In the genomic region with DNA sequence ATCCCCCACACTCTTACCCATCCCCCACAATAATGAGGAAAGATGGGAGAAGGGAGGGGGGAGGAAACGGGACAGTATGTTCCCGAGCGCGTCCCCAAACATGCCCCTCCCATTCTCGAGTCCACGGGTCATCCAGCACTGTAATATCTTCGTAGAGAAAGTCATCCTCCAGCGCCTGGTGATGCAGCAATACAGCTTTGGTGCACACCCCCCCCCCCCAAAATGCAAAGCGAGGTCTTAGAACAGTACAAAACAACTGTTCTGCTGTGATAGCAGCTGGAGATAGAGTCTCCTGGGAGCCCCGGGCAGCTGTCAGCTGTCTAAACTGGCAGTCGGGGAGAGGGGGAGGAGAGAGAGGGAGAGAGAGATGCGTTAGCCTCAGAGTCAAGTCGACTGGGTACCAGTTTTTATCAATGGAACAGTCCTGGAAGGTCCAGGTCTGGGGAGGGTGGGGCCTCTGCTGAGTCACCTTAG, we compare ENCODE assay signal across 9 mouse cellular contexts. TPM values are rescaled to one million over a fixed set of nuclear protein-coding genes. Genes with fewer than 3 reads are reported as not detected.
A peak's percentile ranks its signal among the peaks of the same experiment; 100 is the strongest.
DNase-seq lines count a peak whose midpoint lies in the region; ATAC-seq and TF ChIP-seq lines count a peak whose summit lies in the region.
"Had no signal": no experiment of that assay in that cellular context is flagged by ENCODE, and none has a peak within 500 bp of the region (broad histone marks: within the 10 kb centered on the region; RNA-seq: fewer than 3 reads in every experiment).

No protein-coding gene starts in this region.

- no peak overlapping the region for H3K4me2 ChIP-seq in embryonic facial prominence, embryonic 15.5 days (replicated peaks)
- H3K4me2 ChIP-seq in kidney, postnatal 0 days (ENCODE audit: low read length), result no peak overlapping the region
- peak overlapping the region; percentile 31 for H3K4me2 ChIP-seq in neural tube, embryonic 12.5 days (replicated peaks)
- H3K4me2 ChIP-seq: embryonic facial prominence, embryonic 13.5 days had no signal

- H3K4me3 ChIP-seq in megakaryocyte, embryonic 14.5 days (replicated peaks), result peak overlapping the region; percentile 64
- no peak overlapping the region for H3K4me3 ChIP-seq in embryonic facial prominence, embryonic 15.5 days (replicated peaks)
- no peak overlapping the region for H3K4me3 ChIP-seq in kidney, postnatal 0 days (replicated peaks; ENCODE audit: low read depth, low read length)
- H3K4me3 ChIP-seq in neural tube, embryonic 12.5 days, result no peak overlapping the region
- H3K4me3 ChIP-seq: embryonic facial prominence, embryonic 13.5 days had no signal

- TF ChIP-seq CTCF in kidney, postnatal 0 days (IDR thresholded peaks at IDR 0.05; ENCODE audit: low read depth), result no peak

- peaks cover 3% of the 10 kb centered on the region for H3K36me3 ChIP-seq in megakaryocyte, embryonic 14.5 days (replicated peaks; ENCODE audit: low read length)
- no peaks in the 10 kb centered on the region for H3K36me3 ChIP-seq in embryonic facial prominence, embryonic 15.5 days
- H3K36me3 ChIP-seq in kidney, postnatal 0 days (ENCODE audit: insufficient read depth, low read length), result no peaks in the 10 kb centered on the region
- H3K36me3 ChIP-seq in neural tube, embryonic 12.5 days, result no peaks in the 10 kb centered on the region
- H3K36me3 ChIP-seq: embryonic facial prominence, embryonic 13.5 days had no signal

- peak; percentile 59 for DNase-seq in kidney, postnatal 0 days (ENCODE audit: low spot score)
- no peak for DNase-seq in layer of hippocampus, adult 8-10 months (ENCODE audit: low spot score in 2 of 2)
- no peak for DNase-seq in cerebellum, postnatal 4 days (ENCODE audit: low spot score in 2 of 2)

- no peak overlapping the region for H3K9ac ChIP-seq in embryonic facial prominence, embryonic 15.5 days
- no peak overlapping the region for H3K9ac ChIP-seq in kidney, postnatal 0 days (ENCODE audit: low read depth, low read length)
- H3K9ac ChIP-seq in neural tube, embryonic 12.5 days, result no peak overlapping the region
- H3K9ac ChIP-seq: embryonic facial prominence, embryonic 13.5 days had no signal

- H3K9me3 ChIP-seq in megakaryocyte, embryonic 14.5 days, result peaks cover 5% of the 10 kb centered on the region
- H3K9me3 ChIP-seq in embryonic facial prominence, embryonic 15.5 days (replicated peaks), result no peaks in the 10 kb centered on the region
- H3K9me3 ChIP-seq in kidney, postnatal 0 days (replicated peaks; ENCODE audit: low read length), result no peaks in the 10 kb centered on the region
- H3K9me3 ChIP-seq in neural tube, embryonic 12.5 days, result no peaks in the 10 kb centered on the region
- H3K9me3 ChIP-seq: embryonic facial prominence, embryonic 13.5 days had no signal

- ATAC-seq in megakaryocyte, adult 5-6 weeks (ENCODE audit: poor library complexity, severe bottlenecking), result no peak
- 0 out of 2 replicates have a peak, but pooled peaks have one; percentile 20 for ATAC-seq in embryonic facial prominence, embryonic 15.5 days (ENCODE audit: insufficient number of reproducible peaks, low FRiP score, low TSS enrichment, low read depth)
- ATAC-seq in kidney, postnatal 0 days (replicated peaks; ENCODE audit: low FRiP score, low read depth), result no peak
- ATAC-seq in neural tube, embryonic 12.5 days (ENCODE audit: low FRiP score, low read depth), result peak; percentile 33; the same call in 1 of the 2 replicates
- ATAC-seq in granulocyte monocyte progenitor cell, adult 5-6 weeks (replicated peaks; ENCODE audit: poor library complexity, severe bottlenecking), result no peak

- no peak overlapping the region for H3K27ac ChIP-seq in embryonic facial prominence, embryonic 15.5 days (replicated peaks)
- no peak overlapping the region for H3K27ac ChIP-seq in kidney, postnatal 0 days
- no peak overlapping the region for H3K27ac ChIP-seq in neural tube, embryonic 12.5 days
- H3K27ac ChIP-seq: embryonic facial prominence, embryonic 13.5 days had no signal

- WGBS in embryonic facial prominence, embryonic 15.5 days, result 32% methylated on average over 13 of the region's 13 CpGs
- 29% methylated on average over 13 of the region's 13 CpGs for WGBS in kidney, postnatal 0 days
- 37% methylated on average over 13 of the region's 13 CpGs for WGBS in neural tube, embryonic 12.5 days

- H3K27me3 ChIP-seq in megakaryocyte, embryonic 14.5 days (replicated peaks), result peaks cover 16% of the 10 kb centered on the region
- H3K27me3 ChIP-seq in embryonic facial prominence, embryonic 15.5 days, result no peaks in the 10 kb centered on the region
- H3K27me3 ChIP-seq in kidney, postnatal 0 days (ENCODE audit: insufficient read depth, low read length), result no peaks in the 10 kb centered on the region
- H3K27me3 ChIP-seq in neural tube, embryonic 12.5 days (replicated peaks), result no peaks in the 10 kb centered on the region; the same call in 1 of the 2 replicates
- H3K27me3 ChIP-seq: embryonic facial prominence, embryonic 13.5 days had no signal

- peaks cover 59% of the 10 kb centered on the region for H3K4me1 ChIP-seq in megakaryocyte, embryonic 14.5 days
- H3K4me1 ChIP-seq in embryonic facial prominence, embryonic 15.5 days, result peaks cover 10% of the 10 kb centered on the region; the same call in 1 of the 2 replicates
- H3K4me1 ChIP-seq in kidney, postnatal 0 days (replicated peaks; ENCODE audit: insufficient read depth, low read length), result no peaks in the 10 kb centered on the region
- H3K4me1 ChIP-seq in neural tube, embryonic 12.5 days, result no peaks in the 10 kb centered on the region
- H3K4me1 ChIP-seq: embryonic facial prominence, embryonic 13.5 days had no signal

RNA-seq across cellular contexts. Expression of a gene that starts 11.0 kb away (rescaled TPM):
- polyA plus RNA-seq in megakaryocyte, embryonic 14.5 days (2012; ENCODE audit: insufficient read depth, low replicate concordance), result not detected in 2 replicates
- total RNA-seq in megakaryocyte, adult 5-6 weeks (2015), result 6.1 and 22.8 TPM in 2 replicates
- not detected in 2 replicates for total RNA-seq in megakaryocyte, adult 5-6 weeks (2017)
- 6.1 and 10.0 TPM in 2 replicates for polyA plus RNA-seq in embryonic facial prominence, embryonic 15.5 days (2015; fragmentation: Nextera tagmentation; extraction: Ambion mirVana)
- 11.2 and 12.6 TPM in 2 replicates for polyA plus RNA-seq in kidney, postnatal 0 days (2015; fragmentation: Nextera tagmentation; extraction: Ambion mirVana)
- 11.7 and 12.8 TPM in 2 replicates for polyA plus RNA-seq in neural tube, embryonic 12.5 days (2016; fragmentation: Nextera tagmentation; extraction: Ambion mirVana)
- total RNA-seq in layer of hippocampus, adult 8-10 months (2022), result 10 to 100 TPM; 35.0 to 46.6 (median 40.9) TPM
- total RNA-seq in granulocyte monocyte progenitor cell, adult 5-6 weeks (2014; fragmentation: Nextera tagmentation), result 4.6 and 11.6 TPM in 2 replicates
- total RNA-seq in granulocyte monocyte progenitor cell, adult 5-6 weeks (2017), result not detected in 2 replicates

RNA-seq across cellular contexts. Expression of a gene that starts 16.5 kb away (rescaled TPM):
- polyA plus RNA-seq in megakaryocyte, embryonic 14.5 days (2012; ENCODE audit: insufficient read depth, low replicate concordance), result 372 and 610 TPM in 2 replicates
- 79.3 and 125 TPM in 2 replicates for total RNA-seq in megakaryocyte, adult 5-6 weeks (2015)
- 55.5 and 59.5 TPM in 2 replicates for total RNA-seq in megakaryocyte, adult 5-6 weeks (2017)
- 41.9 and 42.0 TPM in 2 replicates for polyA plus RNA-seq in embryonic facial prominence, embryonic 15.5 days (2015; fragmentation: Nextera tagmentation; extraction: Ambion mirVana)
- polyA plus RNA-seq in kidney, postnatal 0 days (2015; fragmentation: Nextera tagmentation; extraction: Ambion mirVana), result 13.0 and 22.2 TPM in 2 replicates
- polyA plus RNA-seq in neural tube, embryonic 12.5 days (2016; fragmentation: Nextera tagmentation; extraction: Ambion mirVana), result 3.4 and 3.6 TPM in 2 replicates
- total RNA-seq in layer of hippocampus, adult 8-10 months (2022), result 10 to 100 TPM; 21.3 to 37.2 (median 25.6) TPM
- 11.8 and 15.7 TPM in 2 replicates for total RNA-seq in granulocyte monocyte progenitor cell, adult 5-6 weeks (2014; fragmentation: Nextera tagmentation)
- 17.8 and 27.5 TPM in 2 replicates for total RNA-seq in granulocyte monocyte progenitor cell, adult 5-6 weeks (2017)

RNA-seq across cellular contexts. Expression of a gene that starts 17.4 kb away (rescaled TPM):
- polyA plus RNA-seq in megakaryocyte, embryonic 14.5 days (2012; ENCODE audit: insufficient read depth, low replicate concordance), result 164 and 173 TPM in 2 replicates
- total RNA-seq in megakaryocyte, adult 5-6 weeks (2015), result 25.1 and 35.7 TPM in 2 replicates
- 40.6 and 43.1 TPM in 2 replicates for total RNA-seq in megakaryocyte, adult 5-6 weeks (2017)
- 43.7 and 44.3 TPM in 2 replicates for polyA plus RNA-seq in embryonic facial prominence, embryonic 15.5 days (2015; fragmentation: Nextera tagmentation; extraction: Ambion mirVana)
- 64.6 and 65.2 TPM in 2 replicates for polyA plus RNA-seq in kidney, postnatal 0 days (2015; fragmentation: Nextera tagmentation; extraction: Ambion mirVana)
- polyA plus RNA-seq in neural tube, embryonic 12.5 days (2016; fragmentation: Nextera tagmentation; extraction: Ambion mirVana), result 42.0 and 45.2 TPM in 2 replicates
- total RNA-seq in layer of hippocampus, adult 8-10 months (2022), result 10 to 100 TPM; 44.5 to 47.5 (median 46.8) TPM
- 24.7 and 28.9 TPM in 2 replicates for total RNA-seq in granulocyte monocyte progenitor cell, adult 5-6 weeks (2014; fragmentation: Nextera tagmentation)
- total RNA-seq in granulocyte monocyte progenitor cell, adult 5-6 weeks (2017), result 13.4 and 13.6 TPM in 2 replicates

RNA-seq across cellular contexts. Expression of a gene that starts 40.4 kb away (rescaled TPM):
- polyA plus RNA-seq in megakaryocyte, embryonic 14.5 days (2012; ENCODE audit: insufficient read depth, low replicate concordance), result 314 and 1,236 TPM in 2 replicates
- 68.8 and 86.3 TPM in 2 replicates for total RNA-seq in megakaryocyte, adult 5-6 weeks (2015)
- total RNA-seq in megakaryocyte, adult 5-6 weeks (2017), result 45.1 and 51.9 TPM in 2 replicates
- polyA plus RNA-seq in embryonic facial prominence, embryonic 15.5 days (2015; fragmentation: Nextera tagmentation; extraction: Ambion mirVana), result 292 and 294 TPM in 2 replicates
- 256 and 262 TPM in 2 replicates for polyA plus RNA-seq in kidney, postnatal 0 days (2015; fragmentation: Nextera tagmentation; extraction: Ambion mirVana)
- 315 and 326 TPM in 2 replicates for polyA plus RNA-seq in neural tube, embryonic 12.5 days (2016; fragmentation: Nextera tagmentation; extraction: Ambion mirVana)
- 100 to 1,000 TPM; 196 to 224 (median 216) TPM for total RNA-seq in layer of hippocampus, adult 8-10 months (2022)
- 112 and 155 TPM in 2 replicates for total RNA-seq in granulocyte monocyte progenitor cell, adult 5-6 weeks (2014; fragmentation: Nextera tagmentation)
- 49.7 and 50.5 TPM in 2 replicates for total RNA-seq in granulocyte monocyte progenitor cell, adult 5-6 weeks (2017)

Comparison
In these comparisons a context has a peak if more than half of its experiments do, and no peak if none do; other contexts are left out.
1. ATAC-seq: peak in embryonic facial prominence, embryonic 15.5 days (single experiment) and neural tube, embryonic 12.5 days (single experiment); none in megakaryocyte, adult 5-6 weeks (single experiment), kidney, postnatal 0 days (single experiment) and granulocyte monocyte progenitor cell, adult 5-6 weeks (single experiment).